Mouse (Mus musculus): Measurements from ENCODE around the gene Hspb6.

Hspb6 gene

DNA sequence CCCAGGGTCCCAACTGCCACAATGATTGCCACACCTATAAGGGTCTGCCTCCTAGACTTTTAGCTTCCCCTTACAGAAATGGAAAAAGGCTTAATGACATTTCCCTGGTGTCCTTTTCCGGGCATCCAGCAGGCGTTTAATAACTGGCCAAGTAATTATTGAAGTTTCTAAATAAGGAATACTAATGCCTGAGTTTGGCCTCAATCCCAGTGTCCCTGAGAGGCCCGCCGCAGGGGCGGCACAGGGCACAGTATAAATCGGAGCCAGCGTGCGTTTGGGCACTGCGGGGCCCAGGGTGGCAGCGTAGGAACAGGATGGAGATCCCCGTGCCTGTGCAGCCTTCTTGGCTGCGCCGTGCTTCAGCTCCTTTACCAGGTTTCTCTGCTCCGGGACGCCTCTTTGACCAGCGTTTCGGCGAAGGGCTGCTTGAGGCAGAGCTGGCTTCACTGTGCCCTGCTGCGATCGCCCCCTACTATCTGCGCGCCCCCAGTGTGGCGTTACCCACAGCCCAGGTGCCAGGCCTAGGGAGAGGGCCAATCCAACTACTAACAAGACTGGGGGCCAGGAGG lies 1.1 kb downstream of the Hspb6 start:
- no peak for DNase-seq (ENCODE audit: low read depth, low spot score)

DNA sequence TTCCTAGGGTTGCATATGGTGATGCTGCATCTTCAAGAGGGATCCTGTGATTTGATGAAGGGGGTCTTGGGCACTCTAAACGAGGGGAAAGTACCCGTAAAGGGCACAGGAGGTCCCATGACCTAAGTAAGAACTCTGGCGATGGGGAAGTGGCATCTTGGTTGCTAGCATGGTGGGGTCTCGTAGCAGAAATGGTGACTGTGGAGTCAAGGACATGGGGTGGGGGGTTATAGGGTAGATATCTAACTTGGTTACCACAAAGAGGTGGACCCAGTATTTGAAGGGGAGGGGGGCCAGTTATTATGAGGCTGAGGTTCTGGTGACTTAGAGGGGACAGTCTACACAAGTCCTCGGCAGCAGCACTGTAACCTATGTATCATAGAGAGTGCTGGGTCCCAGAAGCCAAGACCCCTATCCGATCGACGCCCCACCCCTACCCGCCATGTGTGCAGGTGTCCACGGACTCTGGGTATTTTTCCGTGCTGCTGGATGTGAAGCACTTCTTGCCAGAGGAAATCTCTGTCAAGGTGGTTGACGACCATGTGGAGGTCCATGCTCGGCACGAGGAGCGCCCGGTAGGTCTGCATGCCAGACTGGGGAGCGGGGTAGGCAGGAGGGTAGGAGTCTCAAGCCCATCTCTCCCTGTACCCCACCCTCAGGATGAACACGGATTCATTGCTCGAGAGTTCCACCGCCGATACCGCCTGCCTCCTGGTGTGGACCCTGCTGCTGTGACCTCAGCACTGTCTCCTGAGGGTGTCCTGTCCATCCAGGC lies 2.0 kb downstream of the Hspb6 start:
- no peak for DNase-seq (ENCODE audit: low read depth, low spot score)

DNA sequence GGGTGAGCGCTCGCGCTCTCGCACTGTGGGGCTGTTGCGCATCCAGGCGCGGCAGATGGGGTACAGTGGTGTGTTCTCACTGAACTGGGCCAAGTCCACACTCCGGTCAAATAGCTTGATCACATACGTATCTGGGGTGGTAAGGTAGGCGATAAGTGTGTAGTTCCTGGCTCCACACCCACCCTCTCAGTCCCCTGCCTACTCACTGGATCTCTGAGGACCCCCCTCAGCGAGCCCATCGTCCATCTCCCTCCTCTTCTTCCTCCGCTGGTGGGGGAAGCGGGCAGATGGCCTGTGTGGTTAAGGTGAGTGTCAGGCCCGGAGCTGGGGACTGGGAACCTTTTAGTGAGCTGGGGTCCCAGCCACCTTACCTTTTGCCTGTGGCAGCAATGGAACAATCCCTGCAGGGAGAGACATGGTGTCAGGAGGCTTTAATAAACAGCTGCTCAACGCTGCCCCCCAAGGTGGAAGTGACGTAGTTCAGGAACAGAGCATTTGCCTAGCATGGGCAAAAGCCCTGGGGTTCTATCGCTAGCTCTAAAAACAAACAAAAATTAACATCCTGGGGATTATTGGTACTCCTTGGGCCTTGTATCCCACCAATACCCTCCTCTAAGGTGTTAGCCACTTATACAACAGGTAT lies 5.0 kb downstream of the Hspb6 start:
- DNase-seq (ENCODE audit: low read depth, low spot score), result no peak

DNA sequence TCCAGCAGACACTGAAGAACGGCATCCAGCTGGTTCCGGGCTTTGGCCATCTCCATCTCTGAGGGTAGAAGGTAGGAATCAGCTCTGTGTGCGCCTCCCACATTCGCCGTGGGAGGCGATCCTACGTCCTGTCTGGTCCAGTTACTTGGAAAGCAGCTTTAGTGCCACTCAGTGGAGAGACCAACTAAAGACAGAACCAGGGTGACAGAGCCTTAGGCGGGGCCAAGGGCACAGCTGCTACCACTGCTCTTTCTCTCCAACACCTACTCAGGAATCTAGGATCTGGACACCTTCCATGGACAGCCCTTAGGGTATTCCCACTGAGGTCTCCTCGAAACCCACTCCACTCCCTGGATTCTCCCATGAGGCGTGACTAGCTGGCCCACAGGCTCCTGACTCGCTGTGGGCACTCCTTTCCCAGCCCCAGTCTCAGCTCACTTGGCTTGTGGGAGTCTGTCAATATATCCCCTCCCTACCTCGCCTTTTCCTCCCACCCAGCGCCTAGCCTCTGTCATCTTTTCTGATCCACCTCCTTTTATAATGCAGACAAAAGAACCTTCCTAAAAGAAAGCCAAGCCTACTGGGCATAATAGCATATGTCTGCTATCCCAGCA lies 6.0 kb downstream of the Hspb6 start:
- no peak for DNase-seq (ENCODE audit: low read depth, low spot score)

DNA sequence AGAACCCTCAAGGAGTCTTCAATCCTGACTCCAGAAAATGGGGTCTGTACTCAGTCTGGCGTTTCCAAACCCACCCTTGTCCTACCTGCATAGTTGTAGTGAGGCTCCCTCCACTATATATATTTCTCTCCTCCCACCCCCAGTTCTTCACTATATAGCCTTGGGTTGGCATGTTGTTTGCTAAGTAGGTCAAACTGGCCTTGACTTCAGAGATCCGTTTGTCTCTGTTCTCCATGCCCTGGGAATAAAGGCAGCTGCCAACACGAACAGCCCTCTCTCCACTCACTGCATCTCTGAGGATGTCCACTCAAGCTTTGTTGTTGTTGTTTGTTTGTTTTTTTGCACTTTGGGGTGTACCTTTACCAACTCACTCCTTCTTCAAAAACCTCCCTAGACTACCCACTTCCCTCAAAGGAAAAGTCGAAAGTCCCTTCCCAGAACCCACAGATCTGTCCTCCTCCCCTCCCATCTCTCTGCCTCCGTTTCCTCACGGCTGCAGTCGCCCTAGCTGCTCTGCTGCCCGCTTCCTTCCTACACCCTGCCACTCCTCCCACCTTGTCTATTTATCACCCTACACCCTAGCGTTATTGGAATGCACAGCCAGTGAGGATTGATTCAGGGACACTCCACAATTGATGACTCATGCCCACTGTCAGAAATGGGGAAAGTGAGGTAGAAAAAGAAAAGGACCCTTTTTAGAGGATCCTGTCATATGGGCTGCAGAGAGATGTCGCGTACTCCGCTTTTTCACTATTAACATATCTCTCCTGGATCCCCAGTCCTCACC lies 6.9 kb downstream of the Hspb6 start:
- DNase-seq (ENCODE audit: low read depth, low spot score), result no peak

DNA sequence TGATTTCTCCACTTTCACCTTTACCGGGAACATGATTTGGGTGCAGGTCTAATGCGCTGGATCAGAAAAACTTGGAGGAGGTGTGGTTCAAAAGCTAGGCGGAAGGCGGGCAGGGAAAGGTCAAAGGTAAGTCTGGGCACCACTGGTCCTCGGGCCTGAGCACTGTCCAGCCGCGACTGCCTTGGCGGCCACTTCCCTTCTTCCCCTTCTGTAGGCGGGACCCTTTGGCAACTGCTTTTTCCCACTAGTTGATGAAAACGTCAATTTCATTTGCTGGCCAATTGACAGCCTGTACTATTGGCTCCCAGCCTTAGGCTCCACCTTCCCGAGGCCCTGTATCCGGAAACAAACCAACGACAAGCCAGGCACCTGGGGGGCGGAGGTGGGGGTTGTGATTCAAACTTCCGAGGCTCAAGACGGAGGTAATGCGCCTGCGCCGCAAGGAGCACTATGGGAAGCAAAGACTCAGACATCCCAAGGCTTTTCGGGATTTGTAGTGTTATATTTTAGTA lies 7.5 kb downstream of the Hspb6 start, which contains the start of gene Lin37:
Gene Lin37 (minus strand): TSS at position 396 of the 512 bp plus-strand sequence.
- DNase-seq (ENCODE audit: low read depth, low spot score), result peak; percentile 100

DNA sequence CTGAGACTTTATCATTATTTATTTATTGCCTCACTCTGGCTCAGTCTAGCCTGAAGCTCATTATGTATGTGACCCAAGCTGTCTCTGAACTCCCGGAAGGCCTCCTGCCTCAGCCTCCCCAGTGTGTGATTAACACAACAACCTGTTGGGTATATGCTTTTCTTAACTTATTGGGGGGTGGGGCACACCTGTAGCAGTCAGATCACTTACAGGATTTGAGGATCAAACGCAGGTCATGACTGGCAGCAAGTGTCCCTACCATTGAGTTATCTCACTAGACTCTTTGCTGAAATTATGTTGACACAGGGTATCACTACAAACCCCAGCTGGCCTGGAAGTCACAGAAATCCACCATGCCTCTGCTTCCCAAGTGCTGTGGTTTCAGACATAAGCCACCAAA lies 8.3 kb downstream of the Hspb6 start:
- no peak for DNase-seq (ENCODE audit: low read depth, low spot score)

DNA sequence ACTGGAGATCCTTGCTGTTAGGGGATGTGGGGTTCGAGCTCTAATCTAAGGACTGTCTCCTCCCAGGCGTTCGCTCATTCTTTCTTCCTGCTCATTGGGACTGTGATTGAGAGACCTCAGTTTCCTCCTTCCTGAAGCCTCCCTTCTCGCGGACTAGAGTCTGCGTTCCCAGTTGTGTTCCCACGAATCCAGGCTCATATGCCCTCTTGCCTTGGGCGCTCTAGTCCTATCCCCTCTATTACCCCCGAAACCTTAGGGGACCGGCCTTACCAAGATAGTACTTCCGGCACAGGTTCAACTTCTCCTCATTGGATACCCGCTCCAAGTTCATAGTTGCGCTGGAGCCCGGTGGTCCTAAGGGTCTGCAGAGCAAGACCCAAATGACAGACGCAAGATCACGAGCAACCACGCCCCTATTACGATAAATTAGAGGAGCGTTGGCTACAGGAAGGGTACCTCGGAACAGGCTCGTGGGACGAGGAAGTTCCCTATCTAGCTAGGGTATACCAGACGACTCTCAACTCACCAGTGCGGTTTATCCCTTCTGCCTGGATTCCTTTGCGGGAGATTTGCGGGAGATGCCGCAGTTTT lies 10.6 kb downstream of the Hspb6 start:
- DNase-seq (ENCODE audit: low read depth, low spot score), result no peak

DNA sequence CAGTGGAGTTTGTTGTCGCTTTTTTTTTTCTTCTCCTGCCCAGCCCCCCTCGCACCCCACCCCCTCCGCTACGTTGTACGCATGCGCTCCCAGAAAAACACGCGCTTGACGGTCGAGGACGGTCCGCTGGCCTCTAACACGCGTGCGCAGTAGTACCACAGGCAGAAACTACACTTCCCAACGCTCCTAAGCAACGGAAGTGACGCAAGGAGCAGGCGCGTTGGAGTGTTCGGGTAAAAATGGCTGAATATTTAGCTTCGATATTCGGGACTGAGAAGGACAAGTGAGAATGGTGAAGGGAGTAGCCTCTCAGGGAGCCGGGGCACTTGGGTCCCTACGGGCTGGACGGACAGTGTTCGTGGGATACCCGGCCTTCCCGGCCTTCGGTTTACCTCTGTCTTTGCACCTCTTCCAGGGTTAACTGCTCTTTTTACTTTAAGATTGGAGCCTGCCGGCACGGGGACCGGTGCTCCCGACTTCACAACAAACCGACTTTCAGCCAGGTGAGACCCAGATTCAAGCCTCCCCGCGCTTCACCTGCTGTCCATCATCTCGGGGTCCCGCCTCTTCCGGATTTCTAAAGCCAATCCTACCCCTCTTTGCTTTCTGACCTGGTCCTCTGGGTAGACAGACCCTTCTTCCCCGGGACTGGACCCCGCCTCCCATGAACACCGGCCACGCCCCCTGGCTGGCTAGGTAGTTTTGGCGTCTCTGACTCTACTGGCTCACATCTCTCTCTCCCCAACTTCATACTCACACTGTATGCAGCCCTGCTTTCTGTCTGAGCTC lies 11.3 kb downstream of the Hspb6 start, which contains the start of the genes U2af1l4, Gm49396 and Psenen:
Gene U2af1l4 (plus strand): TSS at position 185 of the 789 bp plus-strand sequence.
Gene Gm49396 (plus strand): TSS at position 228 of the 789 bp plus-strand sequence.
Gene Psenen (minus strand): TSS at position 511 of the 789 bp plus-strand sequence.
- DNase-seq (ENCODE audit: low read depth, low spot score), result peak; percentile 96

DNA sequence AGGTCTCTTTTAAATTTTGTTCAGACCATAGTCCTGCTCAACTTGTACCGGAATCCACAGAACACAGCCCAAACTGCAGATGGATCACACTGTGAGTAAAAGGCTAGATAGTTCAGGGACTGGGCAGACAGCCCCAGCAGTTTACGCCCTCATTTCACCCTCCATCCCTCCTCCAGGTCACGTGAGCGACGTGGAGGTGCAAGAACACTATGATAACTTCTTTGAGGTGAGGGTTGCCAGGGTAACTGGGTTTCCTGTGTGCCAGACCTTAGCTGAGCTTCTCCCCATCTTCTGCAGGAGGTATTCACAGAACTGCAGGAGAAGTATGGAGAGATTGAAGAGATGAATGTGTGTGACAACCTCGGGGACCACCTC lies 11.9 kb downstream of the Hspb6 start:
- DNase-seq (ENCODE audit: low read depth, low spot score), result no peak

DNA sequence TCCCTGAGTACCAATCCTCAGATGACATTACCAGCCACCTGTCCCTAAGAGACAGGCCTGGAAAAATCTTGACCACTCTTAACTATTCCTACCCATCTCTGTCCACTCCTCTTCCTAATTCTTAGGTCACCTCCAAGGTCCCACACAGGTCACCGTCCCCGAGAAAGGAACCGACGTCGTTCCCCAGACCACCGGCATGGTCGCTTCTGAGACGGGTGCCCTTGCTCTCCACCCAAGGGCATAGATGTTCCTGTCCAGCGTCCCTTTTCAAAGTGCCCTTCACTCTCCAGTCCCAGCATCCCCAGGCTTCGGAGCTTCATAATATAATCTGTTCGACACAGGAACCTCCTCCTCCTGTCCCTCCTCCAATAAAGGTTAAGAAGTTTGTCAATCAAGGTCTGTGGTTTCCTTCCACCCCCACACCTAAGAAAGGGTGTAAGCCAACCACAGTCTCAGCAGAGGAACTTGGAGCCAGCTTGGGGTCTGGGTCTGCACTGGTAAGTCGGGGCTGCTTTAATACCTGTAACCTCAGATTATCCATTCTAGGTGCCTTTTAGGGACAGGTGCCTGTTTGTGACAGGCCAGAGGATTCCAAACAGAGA lies 13.1 kb downstream of the Hspb6 start, which contains the start of gene Igflr1:
Gene Igflr1 (plus strand): TSS at position 458 of the 602 bp plus-strand sequence.
- DNase-seq (ENCODE audit: low read depth, low spot score), result no peak

DNA sequence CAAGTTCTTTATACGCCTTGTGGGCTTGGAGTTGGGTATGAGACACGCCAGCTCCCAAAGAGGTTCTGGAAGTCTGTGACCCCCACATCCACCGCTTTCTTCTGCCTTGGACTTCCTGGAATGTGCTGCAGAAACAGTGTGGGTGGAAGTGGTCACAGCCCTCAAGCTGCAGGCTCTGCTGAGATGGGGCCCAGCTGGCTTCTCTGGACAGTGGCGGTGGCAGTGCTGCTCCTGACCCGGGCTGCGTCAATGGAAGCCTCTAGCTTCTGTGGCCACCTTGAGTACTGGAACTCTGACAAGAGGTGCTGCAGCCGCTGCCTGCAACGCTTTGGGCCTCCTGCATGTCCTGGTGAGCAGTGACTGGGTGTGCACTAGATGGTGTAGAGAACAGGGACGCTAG lies 14.1 kb downstream of the Hspb6 start:
- no peak for DNase-seq (ENCODE audit: low read depth, low spot score)

DNA sequence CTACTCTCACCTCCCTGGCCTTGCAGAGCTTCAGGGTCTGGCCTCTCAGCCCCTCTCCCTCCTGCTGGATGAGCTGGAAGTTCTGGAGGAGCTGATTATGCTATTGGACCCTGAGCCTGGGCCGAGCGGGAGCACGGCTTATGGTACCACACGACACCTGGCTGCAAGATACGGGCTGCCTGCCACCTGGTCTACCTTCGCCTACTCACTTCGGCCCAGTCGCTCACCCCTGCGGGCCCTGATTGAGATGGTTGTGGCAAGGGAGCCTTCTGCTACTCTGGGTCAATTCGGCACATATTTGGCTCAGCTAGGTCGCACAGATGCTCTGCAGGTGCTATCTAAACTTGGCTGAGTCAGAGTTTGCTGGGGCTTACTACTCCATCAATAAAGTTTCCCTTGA lies 15.6 kb downstream of the Hspb6 start:
- no peak for DNase-seq (ENCODE audit: low read depth, low spot score)

DNA sequence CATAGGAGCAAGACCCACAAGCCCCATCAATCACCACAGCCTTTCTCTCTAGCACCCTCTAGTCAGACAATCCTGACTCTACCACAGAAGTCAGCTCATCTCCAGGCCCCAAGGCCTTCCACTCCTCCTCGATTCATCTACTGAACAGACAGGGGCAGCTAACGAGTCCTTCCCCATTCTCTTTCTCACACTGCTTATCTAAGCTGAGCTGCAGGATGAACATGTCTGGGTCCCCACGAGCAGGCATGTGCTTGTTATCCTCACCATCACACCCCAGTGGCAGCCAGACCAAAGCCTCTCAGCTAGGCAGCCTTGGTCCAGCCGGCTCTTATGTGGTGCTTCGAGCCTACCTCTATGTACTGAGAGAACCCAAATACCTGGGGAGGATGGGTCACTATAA lies 20.4 kb downstream of the Hspb6 start:
- DNase-seq (ENCODE audit: low read depth, low spot score), result no peak

DNA sequence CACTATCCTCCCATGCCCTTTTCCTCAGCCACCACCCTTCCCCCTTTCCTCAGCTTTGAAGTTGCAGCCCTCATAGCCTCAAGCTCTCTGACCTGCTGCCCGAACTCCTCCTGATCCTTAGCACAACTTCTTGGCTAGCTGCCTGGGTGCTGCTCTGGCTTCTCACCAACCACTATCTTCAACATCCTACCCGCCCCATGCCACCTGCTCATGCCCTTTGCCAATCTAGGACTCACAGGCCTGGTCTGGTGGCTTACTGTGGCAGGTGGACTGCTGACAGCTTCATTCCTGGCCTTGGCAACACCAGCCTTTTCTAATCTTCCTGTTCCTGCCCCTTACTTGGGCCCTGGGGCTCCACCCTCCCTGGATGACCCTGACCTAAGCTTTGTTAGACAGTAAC lies 21.0 kb downstream of the Hspb6 start:
- DNase-seq (ENCODE audit: low read depth, low spot score), result no peak

DNA sequence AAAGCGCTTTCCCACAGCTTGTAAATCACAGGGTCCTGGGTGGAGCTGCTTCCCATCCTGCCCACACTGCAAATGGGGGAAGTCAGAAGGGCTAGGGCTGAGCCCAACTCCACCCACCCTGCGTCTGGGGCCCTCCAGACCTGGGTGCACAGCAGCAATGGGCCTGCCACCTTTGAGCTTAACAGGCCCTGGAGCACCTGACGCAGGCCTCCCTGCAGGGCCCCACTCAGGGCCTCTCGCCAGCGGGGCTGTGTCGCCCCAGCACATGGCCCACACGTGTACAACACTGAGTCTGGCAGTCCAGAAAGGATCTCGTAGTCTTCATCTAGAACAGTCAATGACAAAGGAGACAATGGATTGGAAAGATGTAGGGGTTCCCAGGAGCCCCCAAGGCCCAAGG lies 28.0 kb downstream of the Hspb6 start:
- no peak for DNase-seq (ENCODE audit: low read depth, low spot score)

DNA sequence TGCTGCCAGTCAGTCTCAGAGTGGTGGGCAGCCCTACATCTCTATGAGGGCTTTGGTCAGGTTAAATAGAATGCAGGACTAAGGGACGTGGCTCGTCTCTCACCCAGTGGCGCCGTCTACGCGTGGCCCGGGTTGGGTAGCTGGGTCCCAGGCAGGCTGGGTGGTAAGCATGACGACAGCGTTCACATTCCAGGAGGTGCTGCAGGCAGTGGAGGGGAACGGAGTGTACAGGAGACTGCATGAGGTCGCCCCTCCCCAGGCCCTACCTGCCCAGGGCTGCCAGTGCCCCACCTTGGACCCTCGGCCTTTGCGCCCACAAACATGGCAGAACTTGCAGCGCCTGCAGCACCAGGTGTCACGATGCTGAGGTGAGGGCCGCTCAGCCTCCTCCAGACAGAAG lies 29.6 kb downstream of the Hspb6 start:
- DNase-seq (ENCODE audit: low read depth, low spot score), result no peak

DNA sequence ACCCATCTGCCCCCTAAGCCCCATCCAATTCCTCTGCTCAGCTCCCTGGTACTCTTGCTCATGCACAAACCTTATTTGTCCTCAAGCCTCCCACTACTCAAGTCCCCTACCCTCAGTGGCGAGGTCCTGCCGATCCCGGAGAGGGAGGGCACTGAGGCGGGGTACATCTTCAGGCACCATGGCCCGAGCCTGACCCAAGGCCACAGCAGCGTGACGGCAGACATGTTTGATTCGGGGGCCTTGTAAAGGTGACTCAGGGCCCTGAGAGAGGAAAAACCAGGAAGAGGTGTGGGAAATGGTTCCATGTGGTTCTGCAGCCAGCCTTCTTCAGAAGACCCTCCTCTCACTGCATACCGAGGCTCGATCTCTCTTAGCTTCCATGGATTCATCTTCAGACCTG lies 32.4 kb downstream of the Hspb6 start:
- DNase-seq (ENCODE audit: low read depth, low spot score), result no peak

DNA sequence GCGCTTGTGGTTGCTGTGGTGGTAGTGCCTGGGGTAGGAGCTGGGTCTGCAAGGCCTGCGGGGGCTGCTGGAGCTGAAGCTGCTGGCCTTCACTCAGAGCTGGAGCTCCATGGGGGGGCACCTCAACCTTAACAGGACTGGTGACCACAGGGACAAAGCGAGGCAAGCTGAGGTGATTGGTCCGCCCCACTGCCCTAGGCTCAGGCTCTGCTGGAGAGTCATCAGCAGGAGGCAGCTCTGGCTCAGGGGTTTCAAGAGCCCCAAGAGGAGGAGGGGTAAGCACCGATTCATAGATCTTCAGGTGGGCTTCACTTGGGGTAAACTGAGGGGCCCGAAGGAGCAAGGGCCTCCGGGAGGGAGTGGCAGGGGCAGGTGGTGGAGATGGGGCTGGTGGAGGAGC lies 33.2 kb downstream of the Hspb6 start:
- DNase-seq (ENCODE audit: low read depth, low spot score), result no peak

All from telencephalon, adult 2 months (tissue).